Mouse (Mus musculus) bone marrow, adult 2 months (tissue): ENCODE measurements around the gene Cd247.

Experiments
- CTCF ChIP-seq: fragments of 200-500 bp; IDR thresholded peaks from 2 replicates; pipeline ENCODE4 v1.5.1; 2011; ENCODE audit warnings: low read length, control low read depth; ENCODE audit not compliant: control insufficient read depth, insufficient read depth
- POLR2A ChIP-seq: fragments of 200-500 bp; IDR thresholded peaks from 2 replicates; pipeline ENCODE4 v1.6.1; 2011; ENCODE audit warnings: low read depth, mild to moderate bottlenecking, control low read depth, low read length, borderline replicate concordance; ENCODE audit not compliant: control insufficient read depth

DNA sequence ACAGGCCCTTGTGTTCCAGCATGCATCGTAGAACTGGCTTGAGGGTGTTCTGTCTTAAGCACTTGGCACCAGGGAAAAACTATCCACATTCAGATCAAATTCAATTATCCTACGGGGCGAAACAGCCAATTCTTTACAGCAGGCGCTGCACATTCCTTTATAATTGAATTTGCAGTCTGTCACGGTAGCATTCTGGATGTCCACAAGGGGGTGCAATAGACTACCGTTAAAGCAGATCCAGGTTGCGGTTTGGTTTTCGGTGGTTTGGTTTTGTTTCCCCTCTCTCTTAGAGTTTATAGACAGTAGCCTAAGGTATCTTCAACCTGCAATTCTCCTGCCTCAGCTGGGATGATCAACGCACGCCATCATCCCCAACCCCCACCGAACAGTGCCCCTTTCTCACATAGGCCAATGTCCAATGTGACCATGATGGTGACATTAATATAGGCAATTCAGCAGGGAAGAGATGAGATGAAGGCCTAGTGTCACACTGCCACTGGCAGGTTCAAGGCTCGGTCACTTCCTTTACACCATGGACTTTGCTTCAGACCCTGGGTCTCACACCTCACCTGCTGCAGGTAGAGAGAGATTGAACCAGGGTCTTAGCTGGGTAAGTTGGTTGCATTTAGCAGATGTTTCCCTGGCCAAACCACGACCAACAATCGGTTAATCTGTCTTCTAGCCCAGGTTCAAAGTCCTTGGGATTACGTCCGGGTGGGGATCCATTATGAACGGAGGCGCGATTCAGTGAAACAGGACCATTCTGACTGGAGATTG is 12.8 kb upstream of the Cd247 start:
- no peak for TF ChIP-seq POLR2A
- TF ChIP-seq CTCF, result no peak
